Comparison of ENCODE assay signal across 20 mouse cellular contexts in the genomic region with DNA sequence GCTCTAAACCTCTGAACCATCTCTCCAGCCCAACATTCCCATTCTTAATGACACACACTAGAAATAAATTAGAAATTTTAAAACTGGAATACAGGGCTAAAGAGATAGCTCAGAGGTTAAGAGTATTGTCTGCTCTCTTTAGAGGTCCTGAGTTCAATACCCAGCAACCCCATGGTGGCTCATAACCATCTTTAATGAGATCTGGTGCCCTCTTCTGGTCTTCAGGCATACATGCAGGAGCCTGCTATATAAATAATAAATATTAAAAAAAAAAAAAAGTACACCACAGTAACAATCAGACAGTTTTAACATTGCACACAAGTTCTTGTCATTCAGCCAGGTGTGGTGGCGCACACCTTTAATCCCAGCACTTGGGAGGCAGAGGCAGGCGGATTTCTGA. TPM values are rescaled to one million over a fixed set of nuclear protein-coding genes. Genes with fewer than 3 reads are reported as not detected.
DNase-seq lines count a peak whose midpoint lies in the region; ATAC-seq and TF ChIP-seq lines count a peak whose summit lies in the region.
"Had no signal": no experiment of that assay in that cellular context is flagged by ENCODE, and none has a peak within 500 bp of the region (broad histone marks: within the 10 kb centered on the region; RNA-seq: fewer than 3 reads in every experiment).

No protein-coding gene starts in this region.

- no peak overlapping the region for H3K4me2 ChIP-seq in heart, embryonic 12.5 days
- H3K4me2 ChIP-seq in CH12.LX (ENCODE audit: insufficient read depth, low read depth, poor library complexity, severe bottlenecking), result no peak overlapping the region
- H3K4me2 ChIP-seq: forebrain, embryonic 15.5 days; intestine, embryonic 15.5 days; limb, embryonic 13.5 days; midbrain, embryonic 12.5 days had no signal

- H3K9ac ChIP-seq in heart, adult 2 months (ENCODE audit: low read depth, low read length), result no peak overlapping the region
- no peak overlapping the region for H3K9ac ChIP-seq in heart, embryonic 12.5 days
- no peak overlapping the region for H3K9ac ChIP-seq in CH12.LX (ENCODE audit: insufficient read depth, low read depth)
- H3K9ac ChIP-seq: forebrain, embryonic 15.5 days; intestine, embryonic 15.5 days; limb, embryonic 13.5 days; midbrain, embryonic 12.5 days had no signal

- TF ChIP-seq POLR2A in heart, adult 2 months (IDR thresholded peaks at IDR 0.05; ENCODE audit: insufficient read depth, low read depth, low read length), result no peak
- no peak for TF ChIP-seq POLR2A in CH12.LX (IDR thresholded peaks at IDR 0.05; ENCODE audit: low read depth, low read length)

- no peak for TF ChIP-seq EP300 in heart, adult 2 months (IDR thresholded peaks at IDR 0.05; ENCODE audit: insufficient read depth, low read depth, low read length)
- no peak for TF ChIP-seq EP300 in CH12.LX (IDR thresholded peaks at IDR 0.05; ENCODE audit: low read length)

- no peaks in the 10 kb centered on the region for H3K79me2 ChIP-seq in heart, adult 2 months (replicated peaks; ENCODE audit: control insufficient read depth, insufficient read depth, low read length)
- no peaks in the 10 kb centered on the region for H3K79me2 ChIP-seq in CH12.LX (replicated peaks; ENCODE audit: control insufficient read depth, extremely low read depth, insufficient read depth, poor library complexity, severe bottlenecking)

- no peak for TF ChIP-seq RAD21 in CH12.LX (IDR thresholded peaks at IDR 0.05; ENCODE audit: low read depth, low read length)

- no peak for DNase-seq in heart, adult 2 months
- DNase-seq in 3T3-L1 (ENCODE audit: low read depth, low spot score) (peak; percentile 53), CH12.LX (ENCODE audit: extremely low read depth) (no peak), adipocyte (ENCODE audit: low spot score) (peak; percentile 41)
- no peak for DNase-seq in ovary, postnatal 36 days (ENCODE audit: low spot score)
- DNase-seq in kidney, postnatal 36 days, result no peak
- DNase-seq: adrenal gland, postnatal 10 days; cerebellum, adult 11 months; cerebellum, postnatal 25 days; kidney, postnatal 10 days; layer of hippocampus, adult 9-11 months; lung, adult 2 months; right cerebral cortex, postnatal 25 days; thymus, postnatal 36 days had no signal

- H3K4me3 ChIP-seq in heart, adult 2 months, result no peak overlapping the region
- H3K4me3 ChIP-seq in heart, embryonic 12.5 days, result no peak overlapping the region
- no peak overlapping the region for H3K4me3 ChIP-seq in CH12.LX (replicated peaks in 1 of 3; ENCODE audit: low read depth in 2 of 3, low read length in 2 of 3, poor library complexity in 1 of 3)
- H3K4me3 ChIP-seq: forebrain, embryonic 15.5 days; hindbrain, embryonic 10.5 days; intestine, embryonic 15.5 days; limb, embryonic 13.5 days; midbrain, embryonic 12.5 days had no signal

- H3K36me3 ChIP-seq in heart, adult 2 months (ENCODE audit: control insufficient read depth, insufficient read depth, low read length), result peaks cover 8% of the 10 kb centered on the region
- H3K36me3 ChIP-seq in heart, embryonic 12.5 days, result peaks cover 55% of the 10 kb centered on the region
- peaks cover 12 to 33% of the 10 kb centered on the region in 2 experiments for H3K36me3 ChIP-seq in CH12.LX (replicated peaks in 1 of 2; ENCODE audit: control insufficient read depth in 1 of 2, insufficient read depth in 1 of 2, low read length in 1 of 2)

- no peaks in the 10 kb centered on the region for H3K27me3 ChIP-seq in heart, adult 2 months (ENCODE audit: control insufficient read depth, insufficient read depth, low read length)
- H3K27me3 ChIP-seq in heart, embryonic 12.5 days (replicated peaks), result no peaks in the 10 kb centered on the region
- H3K27me3 ChIP-seq in CH12.LX (replicated peaks), result no peaks in the 10 kb centered on the region
- H3K27me3 ChIP-seq: forebrain, embryonic 15.5 days; intestine, embryonic 15.5 days; limb, embryonic 13.5 days; midbrain, embryonic 12.5 days had no signal

- no peaks in the 10 kb centered on the region for H3K9me3 ChIP-seq in heart, embryonic 12.5 days (replicated peaks)
- H3K9me3 ChIP-seq in CH12.LX (replicated peaks; ENCODE audit: low read length), result no peaks in the 10 kb centered on the region
- H3K9me3 ChIP-seq: forebrain, embryonic 15.5 days; hindbrain, embryonic 10.5 days; intestine, embryonic 15.5 days; midbrain, embryonic 12.5 days had no signal

- dilution Hi-C loops in CH12.LX (cut with MboI; ENCODE audit: extremely low pct_ligation_motif_present, extremely low pct_unique_long_range_greater_than_20kb, low sequenced_read_pairs), result no loop called here

- peak; percentile 48 for TF ChIP-seq CTCF in heart, adult 2 months (IDR thresholded peaks at IDR 0.05)
- TF ChIP-seq CTCF in CH12.LX (conservative IDR thresholded peaks at IDR 0.05 in 1 of 2, IDR thresholded peaks at IDR 0.05 in 1 of 2; ENCODE audit: low read depth in 2 of 2, low read length in 2 of 2), result 0 out of 4 replicates have a peak, but pooled peaks of 1 of the 2 experiments have one; percentile 16

- intact Hi-C loops in heart, adult 2 months (cut with DNase I), result no loop called here

- in situ Hi-C loops in CH12.LX (cut with MboI; ENCODE audit: low pct_ligation_motif_present, low pct_unique_long_range_greater_than_20kb, low sequenced_read_pairs), result no loop called here

- no peak for ATAC-seq in heart, embryonic 12.5 days (ENCODE audit: insufficient number of reproducible peaks, low FRiP score)
- ATAC-seq: forebrain, embryonic 15.5 days; intestine, embryonic 15.5 days had no signal

- no peak overlapping the region for H3K27ac ChIP-seq in heart, adult 2 months
- H3K27ac ChIP-seq in heart, embryonic 12.5 days (ENCODE audit: poor library complexity, severe bottlenecking), result no peak overlapping the region
- H3K27ac ChIP-seq in CH12.LX (ENCODE audit: insufficient read depth, low read depth), result no peak overlapping the region
- H3K27ac ChIP-seq: forebrain, embryonic 15.5 days; hindbrain, embryonic 10.5 days; intestine, embryonic 15.5 days; limb, embryonic 13.5 days; midbrain, embryonic 12.5 days had no signal

- 95% methylated on average over 2 of the region's 2 CpGs for WGBS in heart, adult 2 months
- 88% methylated on average over 2 of the region's 2 CpGs for WGBS in heart, embryonic 12.5 days

- no peaks in the 10 kb centered on the region for H3K4me1 ChIP-seq in heart, adult 2 months (ENCODE audit: control insufficient read depth, insufficient read depth, low read length)
- no peaks in the 10 kb centered on the region for H3K4me1 ChIP-seq in heart, embryonic 12.5 days (replicated peaks)
- H3K4me1 ChIP-seq in CH12.LX (ENCODE audit: control insufficient read depth in 1 of 2, insufficient read depth in 2 of 2), result peaks cover 0 to 13% of the 10 kb centered on the region in 2 experiments; a peak in 2 of 4 replicates
- H3K4me1 ChIP-seq: hindbrain, embryonic 10.5 days; intestine, embryonic 15.5 days; midbrain, embryonic 12.5 days had no signal

TF ChIP-seq in CH12.LX, 34 proteins besides CTCF, POLR2A, EP300 and RAD21:
- no peak for TF ChIP-seq TBP (conservative IDR thresholded peaks at IDR 0.05; ENCODE audit: low read depth, low read length)
- TF ChIP-seq USF1 (IDR thresholded peaks at IDR 0.05; ENCODE audit: low read depth, low read length), result no peak
- peak; percentile 40; the same call in 1 of the 2 replicates for TF ChIP-seq ZNF384 (IDR thresholded peaks at IDR 0.05; ENCODE audit: low read depth, low read length)

RNA-seq across cellular contexts. Expression of a gene that starts 6.8 kb away (rescaled TPM):
- total RNA-seq in heart, adult 2 months (2021), result 10 to 100 TPM; 28.4 to 30.9 TPM
- 23.5 and 27.8 TPM in 2 replicates for polyA plus RNA-seq in heart, adult 2 months (2012; rRNA removed)
- polyA plus RNA-seq in heart, embryonic 12.5 days (2016; fragmentation: Nextera tagmentation; extraction: Ambion mirVana), result 54.4 and 58.9 TPM in 2 replicates
- total RNA-seq in CH12.LX (2012; rRNA removed) (19.7 and 21.7 TPM in 2 replicates), CH12.LX (2014; rRNA removed) (18.7 and 21.3 TPM in 2 replicates)
- polyA plus RNA-seq in CH12.LX (2012; ENCODE audit: insufficient read length, low read depth), result 11.9 and 12.5 TPM in 2 replicates

RNA-seq across cellular contexts. Expression of a gene that starts 14.1 kb away (rescaled TPM):
- total RNA-seq in heart, adult 2 months (2021), result under 1 TPM; 0.47 to 0.64 TPM
- polyA plus RNA-seq in heart, adult 2 months (2012; rRNA removed), result 0.09 and 0.29 TPM in 2 replicates
- 2.5 and 2.9 TPM in 2 replicates for polyA plus RNA-seq in heart, embryonic 12.5 days (2016; fragmentation: Nextera tagmentation; extraction: Ambion mirVana)
- 13.1 and 16.2 TPM in 2 replicates for total RNA-seq in CH12.LX (2012; rRNA removed)
- 19.6 and 20.4 TPM in 2 replicates for total RNA-seq in CH12.LX (2014; rRNA removed)
- 15.1 and 16.6 TPM in 2 replicates for polyA plus RNA-seq in CH12.LX (2012; ENCODE audit: insufficient read length, low read depth)

RNA-seq across cellular contexts. Expression of a gene that starts 52.4 kb away (rescaled TPM):
- total RNA-seq in heart, adult 2 months (2021), result 100 to 1,000 TPM; 185 to 192 TPM
- 66.1 and 95.9 TPM in 2 replicates for polyA plus RNA-seq in heart, adult 2 months (2012; rRNA removed)
- polyA plus RNA-seq in heart, embryonic 12.5 days (2016; fragmentation: Nextera tagmentation; extraction: Ambion mirVana), result 530 and 545 TPM in 2 replicates
- 598 and 821 TPM in 2 replicates for total RNA-seq in CH12.LX (2012; rRNA removed)
- 1,196 and 1,374 TPM in 2 replicates for total RNA-seq in CH12.LX (2014; rRNA removed)
- 790 and 847 TPM in 2 replicates for polyA plus RNA-seq in CH12.LX (2012; ENCODE audit: insufficient read length, low read depth)

Comparison
In these comparisons a context has a peak if more than half of its experiments do, and no peak if none do; other contexts are left out.
1. DNase-seq: peak in 3T3-L1 (single experiment) and adipocyte (single experiment); none in heart, adult 2 months (0 of 2), CH12.LX (single experiment), ovary, postnatal 36 days (single experiment) and kidney, postnatal 36 days (0 of 2).